ENCODE assay signal across 16 mouse cellular contexts in the genomic region with DNA sequence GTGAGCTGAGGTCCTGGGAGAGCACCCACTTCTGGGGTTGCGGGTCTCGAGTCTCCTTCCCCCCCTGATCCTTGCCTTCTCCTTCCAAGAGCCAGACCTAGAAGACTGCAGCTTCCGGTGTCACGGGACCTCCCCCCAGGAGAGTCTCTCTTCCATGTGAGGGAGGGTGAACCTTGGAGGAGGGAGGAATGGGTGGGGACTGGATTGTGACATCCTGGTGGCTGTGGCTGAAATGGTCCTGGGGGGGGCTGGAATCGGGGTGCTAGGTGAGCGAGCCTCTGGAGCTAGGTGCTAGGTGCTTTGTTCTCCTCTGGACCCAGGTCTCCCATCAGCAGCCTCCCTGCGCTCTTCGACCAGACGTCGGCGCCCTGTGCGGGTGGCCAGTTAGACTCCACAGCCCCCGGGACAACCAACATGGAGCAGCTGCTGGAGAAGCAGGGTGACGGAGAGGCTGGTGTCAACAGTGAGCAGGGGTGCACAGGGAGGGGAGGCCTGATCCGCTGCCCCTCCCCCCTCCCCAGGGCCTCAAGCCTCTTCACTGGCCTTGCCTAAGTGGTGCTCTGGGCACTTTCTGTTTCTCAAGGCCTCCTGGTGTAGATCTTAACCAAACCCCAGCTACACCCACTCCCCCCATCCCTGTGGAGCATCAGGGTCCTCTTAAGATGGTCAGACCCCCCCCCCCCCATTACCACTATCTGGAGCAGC. TPM values are rescaled to one million over a fixed set of nuclear protein-coding genes. Genes with fewer than 3 reads are reported as not detected.
A peak's percentile ranks its signal among the peaks of the same experiment; 100 is the strongest.
DNase-seq lines count a peak whose midpoint lies in the region; ATAC-seq and TF ChIP-seq lines count a peak whose summit lies in the region.
"Had no signal": no experiment of that assay in that cellular context is flagged by ENCODE, and none has a peak within 500 bp of the region (broad histone marks: within the 10 kb centered on the region; RNA-seq: fewer than 3 reads in every experiment).

No protein-coding gene starts in this region.

- H3K4me2 ChIP-seq in forebrain, embryonic 15.5 days (replicated peaks) = no peak overlapping the region
- no peak overlapping the region for H3K4me2 ChIP-seq in midbrain, embryonic 13.5 days (replicated peaks)
- H3K4me2 ChIP-seq: embryonic facial prominence, embryonic 13.5 days; kidney, embryonic 15.5 days had no signal

- H3K4me3 ChIP-seq in forebrain, embryonic 10.5 days = no peak overlapping the region
- H3K4me3 ChIP-seq in forebrain, embryonic 15.5 days = no peak overlapping the region
- H3K4me3 ChIP-seq in midbrain, embryonic 13.5 days (replicated peaks) = no peak overlapping the region
- H3K4me3 ChIP-seq: embryonic facial prominence, embryonic 13.5 days; kidney, embryonic 15.5 days had no signal

- no peak for DNase-seq in forebrain, embryonic 10.5 days (ENCODE audit: extremely low spot score, low spot score)
- peak; percentile 50 to 68 for DNase-seq in lung, adult 18-20 months
- DNase-seq in lung, postnatal 10 days = no peak
- peak; percentile 22 for DNase-seq in brain, embryonic 14.5 days (ENCODE audit: low read depth)
- DNase-seq in left cerebral cortex, postnatal 4 days = no peak
- no peak for DNase-seq in spleen, postnatal 36 days (ENCODE audit: low spot score in 2 of 2)
- DNase-seq: adrenal gland, postnatal 10 days; cerebellum, adult 2 months; right cerebral cortex, postnatal 14 days; thymus, postnatal 25 days had no signal

- TF ChIP-seq CTCF in brain, embryonic 14.5 days (IDR thresholded peaks at IDR 0.05; ENCODE audit: borderline replicate concordance, extremely low read depth, insufficient read depth, insufficient read length) = no peak

- no peak overlapping the region for H3K9ac ChIP-seq in forebrain, embryonic 15.5 days (replicated peaks)
- 0 out of 2 replicates have a peak overlapping the region, but pooled peaks have one; percentile 21 for H3K9ac ChIP-seq in midbrain, embryonic 13.5 days (replicated peaks)
- H3K9ac ChIP-seq: embryonic facial prominence, embryonic 13.5 days; kidney, embryonic 15.5 days had no signal

- peaks cover 99% of the 10 kb centered on the region for H3K36me3 ChIP-seq in forebrain, embryonic 10.5 days (replicated peaks)
- peaks cover 65% of the 10 kb centered on the region for H3K36me3 ChIP-seq in forebrain, embryonic 15.5 days
- peaks cover 98% of the 10 kb centered on the region for H3K36me3 ChIP-seq in midbrain, embryonic 13.5 days

- H3K27ac ChIP-seq in forebrain, embryonic 10.5 days = peak overlapping the region; percentile 76
- no peak overlapping the region for H3K27ac ChIP-seq in forebrain, embryonic 15.5 days (replicated peaks)
- H3K27ac ChIP-seq in midbrain, embryonic 13.5 days = no peak overlapping the region
- H3K27ac ChIP-seq: embryonic facial prominence, embryonic 13.5 days; macrophage had no signal

- no peak for TF ChIP-seq POLR2A in brain, embryonic 14.5 days (IDR thresholded peaks at IDR 0.05; ENCODE audit: borderline replicate concordance, extremely low read depth, insufficient read depth, insufficient read length, poor library complexity, severe bottlenecking)

- H3K27me3 ChIP-seq in forebrain, embryonic 10.5 days (ENCODE audit: poor library complexity, severe bottlenecking) = peaks cover 14% of the 10 kb centered on the region; the same call in 1 of the 2 replicates
- H3K27me3 ChIP-seq in forebrain, embryonic 15.5 days = no peaks in the 10 kb centered on the region
- 0 out of 2 replicates have a peak, but pooled peaks cover 4% of the 10 kb centered on the region for H3K27me3 ChIP-seq in midbrain, embryonic 13.5 days
- H3K27me3 ChIP-seq: embryonic facial prominence, embryonic 13.5 days; kidney, embryonic 15.5 days had no signal

- intact Hi-C loops in left cerebral cortex, postnatal 4 days (cut with DNase I) = no loop called here

- no peaks in the 10 kb centered on the region for H3K9me3 ChIP-seq in forebrain, embryonic 10.5 days
- H3K9me3 ChIP-seq in forebrain, embryonic 15.5 days = no peaks in the 10 kb centered on the region
- no peaks in the 10 kb centered on the region for H3K9me3 ChIP-seq in midbrain, embryonic 13.5 days
- H3K9me3 ChIP-seq: embryonic facial prominence, embryonic 13.5 days; kidney, embryonic 15.5 days had no signal

- WGBS in forebrain, embryonic 10.5 days = 81% methylated on average over 15 of the region's 15 CpGs
- 77% methylated on average over 15 of the region's 15 CpGs for WGBS in forebrain, embryonic 15.5 days
- 75% methylated on average over 15 of the region's 15 CpGs for WGBS in midbrain, embryonic 13.5 days

- no peak for ATAC-seq in forebrain, embryonic 15.5 days (replicated peaks)
- ATAC-seq in midbrain, embryonic 13.5 days = 0 out of 2 replicates have a peak, but pooled peaks have one; percentile 10
- ATAC-seq: intestine, embryonic 16.5 days had no signal

- H3K4me1 ChIP-seq in forebrain, embryonic 10.5 days = peaks cover 36% of the 10 kb centered on the region
- peaks cover 26% of the 10 kb centered on the region for H3K4me1 ChIP-seq in forebrain, embryonic 15.5 days
- peaks cover 36% of the 10 kb centered on the region for H3K4me1 ChIP-seq in midbrain, embryonic 13.5 days (replicated peaks)

RNA-seq across cellular contexts. Expression of gene Cisd3, which starts 9.4 kb away (rescaled TPM):
- polyA plus RNA-seq in forebrain, embryonic 10.5 days (2016; fragmentation: Nextera tagmentation; extraction: Ambion mirVana) = 17.0 and 21.7 TPM in 2 replicates
- polyA plus RNA-seq in forebrain, embryonic 15.5 days (2015; fragmentation: Nextera tagmentation; extraction: Ambion mirVana) = 17.4 and 19.5 TPM in 2 replicates
- polyA plus RNA-seq in brain, embryonic 14.5 days (2012; rRNA removed) = 13.1 and 13.5 TPM in 2 replicates
- polyA plus RNA-seq in midbrain, embryonic 13.5 days (2015; fragmentation: Nextera tagmentation; extraction: Ambion mirVana) = 14.4 and 16.1 TPM in 2 replicates
- 10 to 100 TPM; 25.8 to 28.5 TPM for total RNA-seq in left cerebral cortex, postnatal 4 days (2021)

RNA-seq across cellular contexts. Expression of gene Mllt6, which starts 13.0 kb away (rescaled TPM):
- polyA plus RNA-seq in forebrain, embryonic 10.5 days (2016; fragmentation: Nextera tagmentation; extraction: Ambion mirVana) = 1.5 and 2.5 TPM in 2 replicates
- polyA plus RNA-seq in forebrain, embryonic 15.5 days (2015; fragmentation: Nextera tagmentation; extraction: Ambion mirVana) = 4.3 and 4.7 TPM in 2 replicates
- polyA plus RNA-seq in brain, embryonic 14.5 days (2012; rRNA removed) = 40.8 and 49.6 TPM in 2 replicates
- polyA plus RNA-seq in midbrain, embryonic 13.5 days (2015; fragmentation: Nextera tagmentation; extraction: Ambion mirVana) = 3.1 and 3.9 TPM in 2 replicates
- total RNA-seq in left cerebral cortex, postnatal 4 days (2021) = 10 to 100 TPM; 60.2 to 67.1 TPM

RNA-seq across cellular contexts. Expression of gene Pcgf2, which starts 24.1 kb away (rescaled TPM):
- 18.4 and 20.9 TPM in 2 replicates for polyA plus RNA-seq in forebrain, embryonic 10.5 days (2016; fragmentation: Nextera tagmentation; extraction: Ambion mirVana)
- polyA plus RNA-seq in forebrain, embryonic 15.5 days (2015; fragmentation: Nextera tagmentation; extraction: Ambion mirVana) = 18.1 and 18.8 TPM in 2 replicates
- 175 and 188 TPM in 2 replicates for polyA plus RNA-seq in brain, embryonic 14.5 days (2012; rRNA removed)
- 23.6 and 25.3 TPM in 2 replicates for polyA plus RNA-seq in midbrain, embryonic 13.5 days (2015; fragmentation: Nextera tagmentation; extraction: Ambion mirVana)
- total RNA-seq in left cerebral cortex, postnatal 4 days (2021) = 100 to 1,000 TPM; 100 to 104 TPM

RNA-seq across cellular contexts. Expression of gene Psmb3, which starts 27.0 kb away (rescaled TPM):
- polyA plus RNA-seq in forebrain, embryonic 10.5 days (2016; fragmentation: Nextera tagmentation; extraction: Ambion mirVana) = 627 and 634 TPM in 2 replicates
- 460 and 475 TPM in 2 replicates for polyA plus RNA-seq in forebrain, embryonic 15.5 days (2015; fragmentation: Nextera tagmentation; extraction: Ambion mirVana)
- 356 and 525 TPM in 2 replicates for polyA plus RNA-seq in brain, embryonic 14.5 days (2012; rRNA removed)
- polyA plus RNA-seq in midbrain, embryonic 13.5 days (2015; fragmentation: Nextera tagmentation; extraction: Ambion mirVana) = 503 and 505 TPM in 2 replicates
- total RNA-seq in left cerebral cortex, postnatal 4 days (2021) = 100 to 1,000 TPM; 168 to 172 TPM

RNA-seq across cellular contexts. Expression of gene Epop, which starts 46.7 kb away (rescaled TPM):
- polyA plus RNA-seq in forebrain, embryonic 10.5 days (2016; fragmentation: Nextera tagmentation; extraction: Ambion mirVana) = 11.4 and 11.6 TPM in 2 replicates
- polyA plus RNA-seq in forebrain, embryonic 15.5 days (2015; fragmentation: Nextera tagmentation; extraction: Ambion mirVana) = 4.6 and 5.8 TPM in 2 replicates
- 7.0 and 9.9 TPM in 2 replicates for polyA plus RNA-seq in brain, embryonic 14.5 days (2012; rRNA removed)
- 3.0 and 4.2 TPM in 2 replicates for polyA plus RNA-seq in midbrain, embryonic 13.5 days (2015; fragmentation: Nextera tagmentation; extraction: Ambion mirVana)
- total RNA-seq in left cerebral cortex, postnatal 4 days (2021) = 1 to 10 TPM; 5.6 to 6.3 TPM

Comparison
In these comparisons a context has a peak if more than half of its experiments do, and no peak if none do; other contexts are left out.
1. DNase-seq: peak in lung, adult 18-20 months (2 of 2) and brain, embryonic 14.5 days (single experiment); none in forebrain, embryonic 10.5 days (single experiment), lung, postnatal 10 days (single experiment), left cerebral cortex, postnatal 4 days (single experiment) and spleen, postnatal 36 days (0 of 2).